Mouse (Mus musculus) small intestine, adult 2 months (tissue): ENCODE results near the gene Thbs3. TPM values are rescaled to one million over a fixed set of nuclear protein-coding genes. Genes with fewer than 3 reads are reported as not detected.

Source experiments
- H3K27ac ChIP-seq: fragments of 200-500 bp; 2 replicates; pipeline ENCODE4 v1.5.1; 2012; ENCODE audit warnings: low read depth, low read length, control low read depth, inconsistent platforms; ENCODE audit not compliant: insufficient read depth
- H3K27me3 ChIP-seq: fragments of 200-500 bp; 2 replicates; pipeline ENCODE4 v1.6.1; 2012; ENCODE audit warnings: mild to moderate bottlenecking, moderate library complexity, low read length, inconsistent platforms; ENCODE audit not compliant: control insufficient read depth, insufficient read depth
- H3K36me3 ChIP-seq: fragments of 200-500 bp; 2 replicates; pipeline ENCODE4 v1.6.1; 2012; ENCODE audit warnings: mild to moderate bottlenecking, low read length, control low read depth, inconsistent platforms; ENCODE audit not compliant: control insufficient read depth, insufficient read depth
- H3K4me1 ChIP-seq: fragments of 200-500 bp; 2 replicates; pipeline ENCODE4 v1.6.1; 2012; ENCODE audit warnings: low read length, inconsistent platforms, mixed read lengths; ENCODE audit not compliant: control insufficient read depth, insufficient read depth, insufficient read length
- H3K4me3 ChIP-seq: fragments of 200-500 bp; 2 replicates; pipeline ENCODE4 v1.5.1; 2012; ENCODE audit warnings: low read depth, mild to moderate bottlenecking, control low read depth, inconsistent platforms, low read length, moderate library complexity
- CTCF ChIP-seq: fragments of 200-500 bp; IDR thresholded peaks from 2 replicates; pipeline ENCODE4 v1.5.1; 2012; ENCODE audit warnings: low read depth, mild to moderate bottlenecking, control low read depth, inconsistent platforms, low read length, moderate library complexity, mixed read lengths; ENCODE audit not compliant: insufficient replicate concordance, insufficient read length; ENCODE audit errors: extremely low read depth
- POLR2A ChIP-seq: fragments of 200-500 bp; IDR thresholded peaks from 2 replicates; pipeline ENCODE4 v1.6.1; 2012; ENCODE audit warnings: low read depth, mild to moderate bottlenecking, control low read depth, inconsistent platforms, low read length, moderate library complexity
- WGBS: fragments of 180-500 bp; shearing (Covaris S2); methylation state at CpG from one replicate; pipeline ENCODE4 v1.1.7; 2018; 5-methylcytosine and 5-hydroxymethylcytosine counted together
- polyA plus RNA-seq: library from polyadenylated mRNA; depleted of rRNA; stranded (reverse); fragments of >200 nt; gene quantifications from 2 replicates; pipeline ENCODE4 v1.2.3, GENCODE M21; 2012; rRNA removed

Gene Thbs3
- polyA plus RNA-seq: 10.5 and 16.0 TPM in 2 replicates

GRCm38 (mm10) chr3:89214681-89215411, at the start of gene Thbs3:
Gene Thbs3, plus strand, starts transcription at chr3:89215180.
- Histone ChIP-seq H3K4me1 (peaks cover 3% of the 10 kb centered on the region; the same call in 1 of the 2 replicates), H3K27ac (peak within 1 kb of the TSS; percentile 73), H3K36me3 (peaks cover 7% of the 10 kb centered on the region), H3K27me3 (no peaks in the 10 kb centered on the region), H3K4me3 (peak within 1 kb of the TSS; percentile 72)
- 7% methylated on average over 19 of the region's 19 CpGs for WGBS
- TF ChIP-seq CTCF (no peak), POLR2A (no peak)

GRCm38 (mm10) chr3:89165268-89165870, 49.6 kb upstream of the Thbs3 start:
- Histone ChIP-seq H3K27me3 (no peaks in the 10 kb centered on the region), H3K4me3 (peak overlapping the region; percentile 99), H3K36me3 (peaks cover 34% of the 10 kb centered on the region), H3K27ac (peak overlapping the region; percentile 79), H3K4me1 (peaks cover 3% of the 10 kb centered on the region; the same call in 1 of the 2 replicates)
- whole genome bisulfite sequencing: 7% methylated on average over 12 of the region's 12 CpGs
- no peak for TF ChIP-seq POLR2A
- TF ChIP-seq CTCF: no peak

DNA sequence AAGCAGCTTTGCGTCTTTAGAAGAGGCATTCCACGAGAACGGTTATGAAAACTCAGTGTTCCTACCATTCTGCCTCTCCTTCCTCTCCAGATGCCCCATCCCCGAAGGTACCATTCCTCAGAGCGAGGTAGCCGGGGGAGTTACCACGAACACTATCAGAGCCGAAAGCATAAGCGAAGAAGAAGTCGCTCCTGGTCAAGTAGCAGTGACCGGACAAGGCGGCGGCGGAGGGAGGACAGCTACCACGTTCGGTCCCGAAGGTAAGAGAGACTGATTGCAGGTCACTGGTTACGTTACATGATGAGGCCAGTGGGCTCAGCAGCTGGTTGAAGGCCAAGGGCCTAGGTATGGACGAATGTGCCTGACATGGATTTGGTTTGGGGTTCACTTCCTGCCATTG, 48.0 kb upstream of the Thbs3 start:
- H3K27ac ChIP-seq: no peak overlapping the region
- TF ChIP-seq CTCF: no peak
- TF ChIP-seq POLR2A: no peak
- 92% methylated on average over 19 of the region's 19 CpGs for WGBS

GRCm38 (mm10) chr3:89174844-89175243, 40.1 kb upstream of the Thbs3 start:
- H3K36me3 ChIP-seq: peaks cover 65% of the 10 kb centered on the region
- no peak overlapping the region for H3K27ac ChIP-seq
- H3K4me3 ChIP-seq: no peak overlapping the region
- TF ChIP-seq POLR2A: no peak
- TF ChIP-seq CTCF: no peak
- H3K27me3 ChIP-seq: no peaks in the 10 kb centered on the region
- peaks cover 5% of the 10 kb centered on the region; the same call in 1 of the 2 replicates for H3K4me1 ChIP-seq
- WGBS: 90% methylated on average over 11 of the region's 11 CpGs

More for the DNA sequence above, 48.0 kb upstream of the Thbs3 start:
- Histone ChIP-seq H3K27me3 (no peaks in the 10 kb centered on the region), H3K4me3 (no peak overlapping the region), H3K36me3 (peaks cover 46% of the 10 kb centered on the region), H3K4me1 (peaks cover 3% of the 10 kb centered on the region; the same call in 1 of the 2 replicates)

DNA sequence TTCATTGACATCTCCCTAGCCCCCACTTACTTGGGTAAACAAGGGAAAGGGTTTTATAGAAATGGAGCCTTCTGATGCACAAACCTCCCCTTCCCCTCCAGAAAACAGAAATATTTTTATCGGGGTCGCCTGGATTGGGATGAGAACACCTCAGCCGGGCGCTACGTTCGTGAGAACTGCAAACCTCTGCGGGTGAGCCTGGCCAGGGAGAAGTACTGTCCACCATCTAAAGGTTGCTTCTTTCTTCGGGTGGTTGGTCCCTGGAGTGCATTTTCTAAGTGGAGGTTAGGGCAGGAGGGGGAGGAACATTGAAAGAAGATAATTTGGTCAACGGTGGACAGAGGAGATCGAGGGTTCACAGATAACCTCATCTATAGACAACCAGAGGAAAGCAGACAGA, 39.4 kb upstream of the Thbs3 start:
- no peak overlapping the region for H3K4me3 ChIP-seq
- peaks cover 5% of the 10 kb centered on the region; the same call in 1 of the 2 replicates for H3K4me1 ChIP-seq
- no peak overlapping the region for H3K27ac ChIP-seq
- peaks cover 64% of the 10 kb centered on the region for H3K36me3 ChIP-seq
- H3K27me3 ChIP-seq: no peaks in the 10 kb centered on the region
- TF ChIP-seq CTCF: no peak
- no peak for TF ChIP-seq POLR2A
- 88% methylated on average over 10 of the region's 10 CpGs for WGBS

DNA sequence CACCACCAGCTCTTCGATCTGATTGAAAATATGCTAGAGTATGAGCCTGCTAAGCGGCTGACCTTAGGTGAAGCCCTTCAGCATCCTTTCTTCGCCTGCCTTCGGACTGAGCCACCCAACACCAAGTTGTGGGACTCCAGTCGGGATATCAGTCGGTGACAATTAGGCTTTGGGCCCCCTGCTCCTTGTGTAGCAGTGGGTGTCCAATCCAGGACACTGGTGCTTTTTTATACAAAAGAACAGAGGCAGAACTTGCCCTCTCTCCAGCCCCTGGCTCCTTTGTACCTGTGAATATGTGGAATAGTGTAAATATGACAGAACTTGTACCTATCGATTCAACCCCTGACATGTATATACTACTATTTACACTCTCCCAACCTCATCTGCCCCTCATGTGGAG, 38.6 kb upstream of the Thbs3 start:
- Histone ChIP-seq H3K36me3 (peaks cover 62% of the 10 kb centered on the region), H3K4me3 (no peak overlapping the region), H3K27me3 (no peaks in the 10 kb centered on the region), H3K4me1 (peaks cover 5% of the 10 kb centered on the region; the same call in 1 of the 2 replicates), H3K27ac (no peak overlapping the region)
- TF ChIP-seq CTCF: no peak
- no peak for TF ChIP-seq POLR2A
- 85% methylated on average over 7 of the region's 7 CpGs for WGBS

DNA sequence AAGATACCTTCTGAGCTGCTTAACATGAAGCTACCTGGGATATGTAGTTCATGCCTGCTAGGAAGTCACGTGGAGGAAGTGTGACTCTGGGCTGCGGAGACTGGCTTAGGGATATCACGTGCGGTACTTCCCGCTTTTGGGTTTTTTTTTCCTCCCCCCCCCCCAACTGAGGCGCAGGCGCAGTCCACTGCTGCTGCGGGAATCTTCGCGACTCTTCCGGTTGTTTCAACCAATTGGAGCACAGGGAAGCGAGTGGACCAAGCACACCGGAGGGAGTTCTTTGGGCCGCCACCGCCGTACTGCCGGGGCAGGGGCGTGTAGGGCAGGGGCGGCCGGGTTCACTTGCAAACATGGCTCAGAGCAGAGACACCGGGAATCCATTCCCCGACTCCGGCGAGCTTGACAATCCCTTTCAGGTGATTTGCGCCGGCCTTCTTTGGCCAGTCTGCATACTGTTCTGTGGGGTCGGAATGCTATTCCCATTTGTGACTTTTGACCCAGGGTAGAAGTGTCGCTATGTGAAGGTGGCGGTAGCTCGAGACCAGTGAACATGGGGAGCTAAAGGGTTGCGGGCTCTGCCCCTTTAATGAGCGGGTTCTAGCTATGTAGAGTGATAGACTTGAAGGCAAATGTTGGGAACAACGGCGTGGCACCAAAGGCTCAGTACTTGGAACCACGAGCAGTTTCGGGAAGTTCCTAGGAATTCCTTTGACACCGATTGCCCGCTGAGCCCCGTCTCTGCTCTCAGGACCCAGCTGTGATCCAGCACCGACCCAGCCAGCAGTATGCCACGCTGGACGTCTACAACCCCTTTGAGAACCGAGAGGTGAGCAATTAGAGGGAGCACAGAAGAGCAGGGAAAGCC, 37.5 kb upstream of the Thbs3 start, which contains the start of gene Scamp3:
TSS of gene Scamp3 (plus strand) at position 232 of the 865 bp plus-strand sequence.
- Histone ChIP-seq H3K27me3 (no peaks in the 10 kb centered on the region), H3K4me1 (peaks cover 7% of the 10 kb centered on the region), H3K36me3 (peaks cover 63% of the 10 kb centered on the region), H3K27ac (peak within 1 kb of the TSS; percentile 42), H3K4me3 (peak within 1 kb of the TSS; percentile 85)
- TF ChIP-seq CTCF (no peak), POLR2A (peak; percentile 62; the same call in 1 of the 2 replicates)
- WGBS: under 1% methylated on average over 43 of the region's 43 CpGs
